Mouse (Mus musculus) liver, embryonic 15.5 days (tissue): ENCODE results near the gene Hoxb4. TPM values are rescaled to one million over a fixed set of nuclear protein-coding genes. Genes with fewer than 3 reads are reported as not detected.
A peak's percentile ranks its signal among the peaks of the same experiment; 100 is the strongest.

ENCODE experiments used
- ATAC-seq: fragments of 200-750 bp; cut with Nextera tagmentation; 2 replicates; pipeline ENCODE4 v1.8.0; 2017; ENCODE audit warnings: moderate number of reproducible peaks, mild to moderate bottlenecking, moderate library complexity; ENCODE audit not compliant: insufficient read depth
- H3K27ac ChIP-seq: fragments of 300-500 bp; sonication (generic); replicated peaks from 2 replicates; pipeline ENCODE4 v1.5.1; 2015; ENCODE audit warnings: mild to moderate bottlenecking, inconsistent platforms
- H3K27me3 ChIP-seq: fragments of 300-500 bp; sonication (generic); 2 replicates; pipeline ENCODE4 v1.6.1; 2015; ENCODE audit warnings: mild to moderate bottlenecking, inconsistent platforms
- H3K36me3 ChIP-seq: fragments of 300-500 bp; sonication (generic); replicated peaks from 2 replicates; pipeline ENCODE4 v1.6.1; 2015; ENCODE audit warnings: moderate library complexity, mild to moderate bottlenecking, inconsistent platforms
- H3K4me1 ChIP-seq: fragments of 300-500 bp; sonication (generic); replicated peaks from 2 replicates; pipeline ENCODE4 v1.6.1; 2015; ENCODE audit warnings: inconsistent platforms
- H3K4me2 ChIP-seq: fragments of 300-500 bp; sonication (generic); 2 replicates; pipeline ENCODE4 v1.6.1; 2015; ENCODE audit warnings: moderate library complexity, mild to moderate bottlenecking, inconsistent platforms
- H3K4me3 ChIP-seq: fragments of 300-500 bp; sonication (generic); replicated peaks from 2 replicates; pipeline ENCODE4 v1.5.1; 2015; ENCODE audit warnings: mild to moderate bottlenecking, inconsistent platforms
- H3K9ac ChIP-seq: fragments of 300-500 bp; sonication (generic); 2 replicates; pipeline ENCODE4 v1.6.1; 2015; ENCODE audit warnings: moderate library complexity, mild to moderate bottlenecking, inconsistent platforms
- H3K9me3 ChIP-seq: fragments of 300-500 bp; sonication (generic); replicated peaks from 2 replicates; pipeline ENCODE4 v1.6.1; 2016; ENCODE audit warnings: inconsistent platforms
- WGBS: fragments of 180-500 bp; shearing (Covaris S2); methylation state at CpG from one replicate; pipeline ENCODE4 v1.1.7; 2015; ENCODE audit warnings: mixed read lengths; ENCODE audit not compliant: insufficient replicate concordance; 5-methylcytosine and 5-hydroxymethylcytosine counted together
- polyA plus RNA-seq: library from polyadenylated mRNA; unstranded; fragments of >200 nt; fragmentation: Nextera tagmentation; extraction: Ambion mirVana; gene quantifications from 2 replicates; pipeline ENCODE4 v1.2.1, GENCODE M21; 2015

The Hoxb4 gene
- polyA plus RNA-seq, 1 experiment from 2014 or later = 0.10 TPM

DNA sequence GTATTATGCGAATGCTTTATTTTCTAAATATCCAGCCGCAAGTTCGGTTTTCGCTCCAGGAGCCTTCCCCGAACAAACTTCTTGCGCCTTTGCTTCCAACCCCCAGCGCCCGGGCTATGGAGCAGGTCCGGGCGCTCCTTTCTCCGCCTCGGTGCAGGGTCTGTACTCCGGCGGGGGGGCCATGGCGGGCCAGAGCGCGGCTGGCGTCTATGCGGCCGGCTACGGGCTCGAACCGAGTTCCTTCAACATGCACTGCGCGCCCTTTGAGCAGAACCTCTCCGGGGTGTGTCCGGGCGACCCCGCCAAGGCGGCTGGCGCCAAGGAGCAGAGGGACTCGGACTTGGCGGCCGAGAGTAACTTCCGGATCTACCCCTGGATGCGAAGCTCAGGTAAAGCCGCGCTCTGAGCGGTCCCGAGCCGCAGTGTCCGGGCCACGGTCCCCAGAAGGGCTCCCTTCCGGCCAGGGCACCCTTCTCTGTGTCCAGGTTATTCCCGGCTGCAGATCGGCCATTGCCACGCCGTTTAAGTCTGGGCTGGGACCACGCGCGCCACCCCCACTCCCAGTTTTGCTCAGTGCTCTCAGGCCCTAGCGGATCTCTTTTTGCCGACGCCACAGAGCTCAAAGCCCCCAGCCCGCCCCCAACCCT lies 31.2 kb upstream of the Hoxb4 start:
- Histone ChIP-seq H3K4me1 (peaks cover 9% of the 10 kb centered on the region; the same call in 1 of the 2 replicates), H3K9me3 (no peaks in the 10 kb centered on the region), H3K36me3 (no peaks in the 10 kb centered on the region), H3K27me3 (peaks cover 100% of the 10 kb centered on the region), H3K27ac (no peak overlapping the region), H3K4me3 (no peak overlapping the region; the same call in 1 of the 2 replicates), H3K9ac (no peak overlapping the region), H3K4me2 (peak overlapping the region; percentile 43)
- ATAC-seq = no peak
- under 1% methylated on average over 55 of the region's 55 CpGs for WGBS

DNA sequence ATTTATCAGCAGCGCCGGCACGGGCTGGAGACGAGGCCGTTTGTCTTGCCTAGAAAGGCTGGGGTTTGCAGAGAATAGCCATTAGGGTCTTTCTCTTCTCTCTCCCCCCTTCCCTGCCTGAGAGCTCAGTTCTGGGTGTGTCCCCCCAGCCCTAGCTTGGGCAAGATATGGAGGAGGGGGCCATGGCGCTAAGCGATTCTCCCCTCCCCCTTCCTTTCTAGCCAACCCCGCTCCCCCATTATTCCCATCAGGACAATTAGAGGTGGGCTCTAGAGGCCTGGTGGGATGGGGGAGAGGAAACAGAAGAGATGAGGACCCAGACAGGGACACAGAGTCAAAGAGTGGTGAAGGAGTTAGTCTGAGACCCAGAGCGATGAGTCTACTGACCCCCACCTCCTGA lies 30.7 kb upstream of the Hoxb4 start:
- 8% methylated on average over 9 of the region's 9 CpGs for WGBS
- H3K9me3 ChIP-seq = no peaks in the 10 kb centered on the region
- no peaks in the 10 kb centered on the region for H3K36me3 ChIP-seq
- H3K4me2 ChIP-seq = 0 out of 2 replicates have a peak overlapping the region, but pooled peaks have one; percentile 43
- no peak overlapping the region for H3K9ac ChIP-seq
- H3K4me3 ChIP-seq = no peak overlapping the region
- ATAC-seq = no peak
- H3K4me1 ChIP-seq = peaks cover 9% of the 10 kb centered on the region; the same call in 1 of the 2 replicates
- H3K27me3 ChIP-seq = peaks cover 100% of the 10 kb centered on the region
- no peak overlapping the region for H3K27ac ChIP-seq

- no peak overlapping the region for H3K27ac ChIP-seq
- 23% methylated on average over 1 of the region's 1 CpGs for WGBS
- no peaks in the 10 kb centered on the region for H3K36me3 ChIP-seq
- no peak overlapping the region for H3K4me3 ChIP-seq
- H3K4me2 ChIP-seq = no peak overlapping the region
- 0 out of 2 replicates have a peak, but pooled peaks cover 9% of the 10 kb centered on the region for H3K4me1 ChIP-seq
- H3K9me3 ChIP-seq = no peaks in the 10 kb centered on the region
- no peak overlapping the region for H3K9ac ChIP-seq
- H3K27me3 ChIP-seq = peaks cover 100% of the 10 kb centered on the region
- ATAC-seq = no peak
Measured at GRCm38 (mm10) chr11:96288455-96289221, 29.4 kb upstream of the Hoxb4 start.

DNA sequence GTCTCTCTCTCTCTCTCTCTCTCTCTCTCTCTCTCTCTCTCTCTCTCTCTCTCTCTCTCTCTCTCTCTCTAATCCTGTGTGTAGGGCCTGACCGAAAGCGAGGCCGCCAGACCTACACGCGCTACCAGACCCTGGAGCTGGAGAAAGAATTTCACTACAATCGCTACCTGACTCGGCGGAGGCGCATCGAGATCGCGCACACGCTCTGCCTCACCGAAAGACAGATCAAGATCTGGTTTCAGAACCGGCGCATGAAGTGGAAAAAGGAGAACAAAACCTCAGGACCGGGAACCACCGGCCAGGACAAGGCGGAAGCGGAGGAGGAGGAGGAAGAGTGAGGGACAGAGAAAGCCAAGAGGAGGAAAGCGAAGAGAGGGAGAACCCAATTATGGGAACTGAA lies 28.8 kb upstream of the Hoxb4 start:
- Histone ChIP-seq H3K9ac (no peak overlapping the region), H3K27me3 (peaks cover 100% of the 10 kb centered on the region), H3K4me2 (no peak overlapping the region), H3K4me1 (0 out of 2 replicates have a peak, but pooled peaks cover 7% of the 10 kb centered on the region), H3K9me3 (no peaks in the 10 kb centered on the region), H3K27ac (no peak overlapping the region), H3K36me3 (no peaks in the 10 kb centered on the region), H3K4me3 (no peak overlapping the region)
- no peak for ATAC-seq
- WGBS = 14% methylated on average over 21 of the region's 21 CpGs

GRCm38 (mm10) chr11:96289837-96290236 lies 28.2 kb upstream of the Hoxb4 start:
- Histone ChIP-seq H3K4me1 (0 out of 2 replicates have a peak, but pooled peaks cover 4% of the 10 kb centered on the region), H3K27me3 (peaks cover 100% of the 10 kb centered on the region), H3K9ac (no peak overlapping the region), H3K4me2 (no peak overlapping the region), H3K27ac (no peak overlapping the region), H3K36me3 (no peaks in the 10 kb centered on the region), H3K4me3 (no peak overlapping the region), H3K9me3 (no peaks in the 10 kb centered on the region)
- ATAC-seq = no peak
- 28% methylated on average over 6 of the region's 6 CpGs for WGBS

- Histone ChIP-seq H3K4me3 (no peak overlapping the region), H3K4me1 (0 out of 2 replicates have a peak, but pooled peaks cover 4% of the 10 kb centered on the region), H3K9ac (no peak overlapping the region), H3K27ac (no peak overlapping the region), H3K4me2 (no peak overlapping the region), H3K36me3 (no peaks in the 10 kb centered on the region), H3K9me3 (no peaks in the 10 kb centered on the region), H3K27me3 (peaks cover 100% of the 10 kb centered on the region)
- WGBS = 29% methylated on average over 17 of the region's 17 CpGs
- no peak for ATAC-seq
Measured at GRCm38 (mm10) chr11:96290705-96291355, 27.2 kb upstream of the Hoxb4 start.

DNA sequence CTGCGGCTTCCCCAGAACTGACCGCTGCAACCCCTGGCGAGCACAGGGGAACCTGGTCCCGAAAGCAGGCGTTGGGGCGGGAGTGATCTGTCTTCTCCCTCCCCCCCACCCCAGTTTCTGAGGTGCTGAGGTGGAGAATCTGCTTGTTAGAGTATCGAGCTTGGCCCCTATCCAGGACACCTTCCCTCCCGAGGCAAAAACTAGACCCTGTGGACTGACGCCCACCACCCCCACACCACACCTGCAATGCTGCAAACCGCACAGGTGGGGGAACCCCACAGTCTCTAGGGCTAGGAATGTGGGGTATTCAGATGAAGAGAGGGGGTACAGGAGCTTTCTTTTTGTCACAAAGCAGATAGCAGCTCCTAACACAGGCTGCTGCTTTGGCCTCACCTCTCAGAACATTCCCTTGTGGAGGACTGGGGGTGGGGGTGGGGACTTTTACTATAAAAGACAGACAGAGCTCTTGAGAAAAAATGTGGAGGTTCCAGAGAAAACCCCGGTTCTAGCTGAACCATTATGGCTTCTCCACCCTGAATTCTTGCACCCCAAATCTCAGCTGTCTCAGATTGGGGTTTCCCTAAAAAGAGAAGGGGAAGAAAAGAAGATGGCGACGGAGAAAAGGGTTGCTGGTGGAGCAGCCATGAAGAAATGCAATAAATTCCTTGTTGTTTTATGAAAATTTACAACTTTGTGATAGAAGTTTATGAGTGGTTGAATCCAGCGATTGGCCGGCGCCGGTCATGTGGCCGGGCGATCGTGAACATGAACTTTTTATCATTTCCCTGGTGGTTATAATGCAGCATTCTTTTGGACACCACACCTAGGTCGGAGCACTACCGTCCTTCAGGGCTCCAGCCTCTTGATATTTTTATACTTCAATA lies 26.1 kb upstream of the Hoxb4 start, which contains the start of gene Hoxb6:
Gene Hoxb6, plus strand, starts transcription at position 796 of the 884 bp plus-strand sequence.
- H3K9ac ChIP-seq = no peak within 1 kb of the TSS
- no peaks in the 10 kb centered on the region for H3K36me3 ChIP-seq
- H3K4me3 ChIP-seq = no peak within 1 kb of the TSS
- H3K27ac ChIP-seq = no peak within 1 kb of the TSS
- 8% methylated on average over 22 of the region's 22 CpGs for WGBS
- H3K4me2 ChIP-seq = no peak within 1 kb of the TSS
- peaks cover 100% of the 10 kb centered on the region for H3K27me3 ChIP-seq
- H3K4me1 ChIP-seq = no peaks in the 10 kb centered on the region
- H3K9me3 ChIP-seq = no peaks in the 10 kb centered on the region
- no peak for ATAC-seq

GRCm38 (mm10) chr11:96292565-96293301 lies 25.3 kb upstream of the Hoxb4 start:
- Histone ChIP-seq H3K9me3 (no peaks in the 10 kb centered on the region), H3K4me2 (no peak overlapping the region), H3K4me3 (no peak overlapping the region), H3K4me1 (no peaks in the 10 kb centered on the region), H3K27me3 (peaks cover 100% of the 10 kb centered on the region), H3K27ac (no peak overlapping the region), H3K36me3 (no peaks in the 10 kb centered on the region), H3K9ac (no peak overlapping the region)
- WGBS = 1% methylated on average over 12 of the region's 12 CpGs
- ATAC-seq = no peak

GRCm38 (mm10) chr11:96293302-96293921 lies 24.7 kb upstream of the Hoxb4 start:
- H3K27me3 ChIP-seq = peaks cover 100% of the 10 kb centered on the region
- H3K27ac ChIP-seq = no peak overlapping the region
- H3K4me2 ChIP-seq = no peak overlapping the region
- 2% methylated on average over 22 of the region's 22 CpGs for WGBS
- no peak for ATAC-seq
- no peaks in the 10 kb centered on the region for H3K9me3 ChIP-seq
- no peak overlapping the region for H3K9ac ChIP-seq
- H3K4me1 ChIP-seq = no peaks in the 10 kb centered on the region
- H3K4me3 ChIP-seq = no peak overlapping the region
- H3K36me3 ChIP-seq = no peaks in the 10 kb centered on the region
